Mouse (Mus musculus): Measurements from ENCODE around the gene Sars. TPM values are rescaled to one million over a fixed set of nuclear protein-coding genes. Genes with fewer than 3 reads are reported as not detected.

Gene Sars
- polyA plus RNA-seq, 1 experiment = 28.1 TPM

- WGBS = 87% methylated on average over 7 of the region's 7 CpGs
- TF ChIP-seq CTCF (IDR thresholded peaks at IDR 0.05; ENCODE audit: extremely low read depth, insufficient read length, insufficient replicate concordance, low read depth, low read length) (no peak), POLR2A (IDR thresholded peaks at IDR 0.05; ENCODE audit: low read depth, low read length) (no peak)
- Histone ChIP-seq H3K36me3 (ENCODE audit: control insufficient read depth, insufficient read depth, low read length) (peaks cover 40% of the 10 kb centered on the region), H3K27me3 (ENCODE audit: control insufficient read depth, insufficient read depth, low read length) (no peaks in the 10 kb centered on the region), H3K4me3 (ENCODE audit: low read depth, low read length) (no peak overlapping the region), H3K27ac (ENCODE audit: insufficient read depth, low read depth, low read length) (no peak overlapping the region), H3K4me1 (ENCODE audit: control insufficient read depth, insufficient read depth, insufficient read length, low read length) (no peaks in the 10 kb centered on the region)
Measured at GRCm38 (mm10) chr3:108424944-108425623, 19.9 kb downstream of the Sars start.

DNA sequence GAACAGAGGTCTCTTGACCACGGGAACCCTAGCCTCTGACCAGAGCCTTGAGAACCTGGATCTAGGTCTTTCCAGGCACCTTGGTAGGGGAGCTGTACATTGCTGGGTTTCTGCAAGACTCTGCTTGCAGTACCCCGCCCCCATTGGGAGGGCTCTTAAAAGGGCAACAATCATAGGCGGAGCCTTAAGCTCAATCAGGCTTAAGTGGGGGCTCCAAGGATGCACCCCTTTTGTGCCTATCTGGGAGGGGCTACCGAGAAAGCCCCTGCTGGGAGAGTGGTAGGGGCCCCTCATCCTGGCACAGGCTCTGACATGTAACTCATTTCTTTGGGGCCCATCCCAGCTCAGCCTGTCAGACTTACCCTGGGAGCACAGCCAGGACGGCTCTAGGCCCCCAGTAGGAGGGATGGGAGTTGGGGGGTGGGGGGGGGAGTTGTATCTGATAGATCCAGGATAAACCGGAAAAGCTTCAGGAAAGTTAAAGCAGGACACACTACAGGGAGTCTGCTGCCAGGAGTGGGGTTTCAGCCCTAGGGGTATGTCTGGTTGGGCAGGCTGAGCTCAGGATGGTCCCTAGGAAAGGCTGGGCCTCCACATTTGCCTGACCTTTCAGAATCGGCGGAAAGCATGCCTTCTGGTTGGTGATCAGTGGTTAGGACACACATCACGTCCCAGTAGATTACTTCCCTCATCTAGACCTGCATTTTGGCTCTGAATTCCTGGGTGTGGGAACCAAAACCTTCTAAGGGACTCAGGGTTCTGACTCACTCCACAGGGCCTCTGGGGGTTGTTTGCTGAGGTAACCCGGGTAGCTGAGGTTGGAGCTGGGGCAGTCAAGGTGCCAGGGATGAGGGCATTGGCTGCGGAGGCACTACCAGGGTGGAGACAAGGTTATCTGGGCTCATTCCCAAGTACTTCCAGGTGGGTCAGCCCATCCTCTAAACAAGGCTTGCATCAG lies 20.9 kb downstream of the Sars start:
- H3K36me3 ChIP-seq (ENCODE audit: control insufficient read depth, insufficient read depth, low read length) = peaks cover 32% of the 10 kb centered on the region
- H3K27me3 ChIP-seq (ENCODE audit: control insufficient read depth, insufficient read depth, low read length) = no peaks in the 10 kb centered on the region
- H3K4me1 ChIP-seq (ENCODE audit: control insufficient read depth, insufficient read depth, insufficient read length, low read length) = no peaks in the 10 kb centered on the region
- WGBS = 23% methylated on average over 11 of the region's 11 CpGs
- H3K27ac ChIP-seq (ENCODE audit: insufficient read depth, low read depth, low read length) = no peak overlapping the region
- TF ChIP-seq CTCF (IDR thresholded peaks at IDR 0.05; ENCODE audit: extremely low read depth, insufficient read length, insufficient replicate concordance, low read depth, low read length) (no peak), POLR2A (IDR thresholded peaks at IDR 0.05; ENCODE audit: low read depth, low read length) (no peak)
- H3K4me3 ChIP-seq (ENCODE audit: low read depth, low read length) = no peak overlapping the region

DNA sequence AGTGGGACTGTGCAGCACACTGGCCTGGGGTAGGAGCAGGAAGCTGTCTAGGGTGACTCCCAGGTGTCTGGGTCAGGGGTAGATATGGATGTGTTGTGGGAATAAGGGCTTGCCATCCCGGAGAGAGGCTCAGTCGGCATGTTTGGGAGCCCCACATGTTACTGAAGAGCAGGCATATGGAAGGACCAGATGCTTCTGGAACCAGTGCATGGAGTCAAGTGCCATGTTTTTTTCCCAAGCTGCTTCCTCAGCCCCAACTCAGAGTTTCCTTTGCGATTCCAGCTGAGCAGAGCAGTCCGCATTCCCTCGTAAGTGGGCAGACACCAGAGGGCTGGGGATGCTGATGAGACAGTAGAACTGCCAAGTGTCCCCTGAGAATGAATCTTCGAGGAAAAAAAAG lies 22.0 kb downstream of the Sars start:
- Histone ChIP-seq H3K4me1 (ENCODE audit: control insufficient read depth, insufficient read depth, insufficient read length, low read length) (no peaks in the 10 kb centered on the region), H3K36me3 (ENCODE audit: control insufficient read depth, insufficient read depth, low read length) (peaks cover 22% of the 10 kb centered on the region), H3K27me3 (ENCODE audit: control insufficient read depth, insufficient read depth, low read length) (no peaks in the 10 kb centered on the region), H3K27ac (ENCODE audit: insufficient read depth, low read depth, low read length) (no peak overlapping the region), H3K4me3 (ENCODE audit: low read depth, low read length) (no peak overlapping the region)
- 57% methylated on average over 6 of the region's 6 CpGs for WGBS
- TF ChIP-seq CTCF (IDR thresholded peaks at IDR 0.05; ENCODE audit: extremely low read depth, insufficient read length, insufficient replicate concordance, low read depth, low read length) (no peak), POLR2A (IDR thresholded peaks at IDR 0.05; ENCODE audit: low read depth, low read length) (no peak)

GRCm38 (mm10) chr3:108415831-108416223 lies 29.2 kb downstream of the Sars start:
- TF ChIP-seq CTCF (IDR thresholded peaks at IDR 0.05; ENCODE audit: extremely low read depth, insufficient read length, insufficient replicate concordance, low read depth, low read length) (no peak), POLR2A (IDR thresholded peaks at IDR 0.05; ENCODE audit: low read depth, low read length) (no peak)
- H3K4me1 ChIP-seq (ENCODE audit: control insufficient read depth, insufficient read depth, insufficient read length, low read length) = no peaks in the 10 kb centered on the region
- H3K27ac ChIP-seq (ENCODE audit: insufficient read depth, low read depth, low read length) = no peak overlapping the region
- peak overlapping the region; percentile 68 for H3K4me3 ChIP-seq (ENCODE audit: low read depth, low read length)
- no peaks in the 10 kb centered on the region for H3K27me3 ChIP-seq (ENCODE audit: control insufficient read depth, insufficient read depth, low read length)
- no peaks in the 10 kb centered on the region for H3K36me3 ChIP-seq (ENCODE audit: control insufficient read depth, insufficient read depth, low read length)
- under 1% methylated on average over 47 of the region's 48 CpGs for WGBS

- no peaks in the 10 kb centered on the region for H3K27me3 ChIP-seq (ENCODE audit: control insufficient read depth, insufficient read depth, low read length)
- H3K36me3 ChIP-seq (ENCODE audit: control insufficient read depth, insufficient read depth, low read length) = no peaks in the 10 kb centered on the region
- TF ChIP-seq CTCF (IDR thresholded peaks at IDR 0.05; ENCODE audit: extremely low read depth, insufficient read length, insufficient replicate concordance, low read depth, low read length) (no peak), POLR2A (IDR thresholded peaks at IDR 0.05; ENCODE audit: low read depth, low read length) (no peak)
- no peak within 1 kb of the TSS for H3K27ac ChIP-seq (ENCODE audit: insufficient read depth, low read depth, low read length)
- no peaks in the 10 kb centered on the region for H3K4me1 ChIP-seq (ENCODE audit: control insufficient read depth, insufficient read depth, insufficient read length, low read length)
- H3K4me3 ChIP-seq (ENCODE audit: low read depth, low read length) = peak within 1 kb of the TSS; percentile 68
- WGBS = 10% methylated on average over 67 of the region's 67 CpGs
Measured at GRCm38 (mm10) chr3:108414857-108415830, 29.9 kb downstream of the Sars start, which contains the start of gene Celsr2. Gene Celsr2 (minus strand): TSS chr3:108415552.

- Histone ChIP-seq H3K36me3 (ENCODE audit: control insufficient read depth, insufficient read depth, low read length) (no peaks in the 10 kb centered on the region), H3K4me1 (ENCODE audit: control insufficient read depth, insufficient read depth, insufficient read length, low read length) (no peaks in the 10 kb centered on the region), H3K27me3 (ENCODE audit: control insufficient read depth, insufficient read depth, low read length) (no peaks in the 10 kb centered on the region), H3K27ac (ENCODE audit: insufficient read depth, low read depth, low read length) (no peak overlapping the region), H3K4me3 (ENCODE audit: low read depth, low read length) (no peak overlapping the region)
- TF ChIP-seq CTCF (IDR thresholded peaks at IDR 0.05; ENCODE audit: extremely low read depth, insufficient read length, insufficient replicate concordance, low read depth, low read length) (no peak), POLR2A (IDR thresholded peaks at IDR 0.05; ENCODE audit: low read depth, low read length) (no peak)
- 97% methylated on average over 35 of the region's 35 CpGs for WGBS
Measured at GRCm38 (mm10) chr3:108413634-108414360, 31.2 kb downstream of the Sars start.
